Mouse (Mus musculus): ENCODE measurements around the gene Fam166b. TPM values are rescaled to one million over a fixed set of nuclear protein-coding genes. Genes with fewer than 3 reads are reported as not detected.

The Fam166b gene
- polyA plus RNA-seq, 1 experiment from 2014 or later, result 0.34 TPM

- peak overlapping the region; percentile 22; the same call in 1 of the 2 replicates for H3K9ac ChIP-seq
These were observed 24.5 kb upstream of the Fam166b start for GRCm38 (mm10) chr4:43453413-43453812.

GRCm38 (mm10) chr4:43452315-43452714, 23.4 kb upstream of the Fam166b start:
- no peak overlapping the region for H3K4me3 ChIP-seq
- peaks cover 13% of the 10 kb centered on the region for H3K36me3 ChIP-seq
- no peaks in the 10 kb centered on the region for H3K9me3 ChIP-seq
- no peak overlapping the region for H3K27ac ChIP-seq
- H3K9ac ChIP-seq, result no peak overlapping the region
- WGBS, result 66% methylated on average over 11 of the region's 11 CpGs
- no peak overlapping the region for H3K4me2 ChIP-seq (replicated peaks)
- no peak for ATAC-seq (ENCODE audit: low FRiP score, low read depth)
- peaks cover 29% of the 10 kb centered on the region; the same call in 1 of the 2 replicates for H3K27me3 ChIP-seq (replicated peaks)
- H3K4me1 ChIP-seq, result peaks cover 23% of the 10 kb centered on the region

More at GRCm38 (mm10) chr4:43453413-43453812, 24.5 kb upstream of the Fam166b start:
- 2% methylated on average over 18 of the region's 18 CpGs for WGBS
- peak; percentile 56; the same call in 1 of the 2 replicates for ATAC-seq (ENCODE audit: low FRiP score, low read depth)
- 0 out of 2 replicates have a peak overlapping the region, but pooled peaks have one; percentile 12 for H3K4me3 ChIP-seq
- peaks cover 2% of the 10 kb centered on the region; the same call in 1 of the 2 replicates for H3K36me3 ChIP-seq
- peaks cover 24% of the 10 kb centered on the region for H3K4me1 ChIP-seq
- peak overlapping the region; percentile 55 for H3K4me2 ChIP-seq (replicated peaks)
- no peaks in the 10 kb centered on the region for H3K9me3 ChIP-seq
- H3K27ac ChIP-seq, result no peak overlapping the region
- H3K27me3 ChIP-seq (replicated peaks), result peaks cover 29% of the 10 kb centered on the region; the same call in 1 of the 2 replicates

- H3K36me3 ChIP-seq, result peaks cover 33% of the 10 kb centered on the region
- no peak overlapping the region for H3K9ac ChIP-seq
- no peaks in the 10 kb centered on the region for H3K9me3 ChIP-seq
- H3K27ac ChIP-seq, result no peak overlapping the region
- no peak overlapping the region for H3K4me2 ChIP-seq (replicated peaks)
- ATAC-seq (ENCODE audit: low FRiP score, low read depth), result no peak
- WGBS, result 88% methylated on average over 3 of the region's 3 CpGs
- no peak overlapping the region for H3K4me3 ChIP-seq
- peaks cover 16% of the 10 kb centered on the region; the same call in 1 of the 2 replicates for H3K27me3 ChIP-seq (replicated peaks)
- H3K4me1 ChIP-seq, result peaks cover 21% of the 10 kb centered on the region
These were observed 19.6 kb upstream of the Fam166b start for GRCm38 (mm10) chr4:43448554-43448953.

DNA sequence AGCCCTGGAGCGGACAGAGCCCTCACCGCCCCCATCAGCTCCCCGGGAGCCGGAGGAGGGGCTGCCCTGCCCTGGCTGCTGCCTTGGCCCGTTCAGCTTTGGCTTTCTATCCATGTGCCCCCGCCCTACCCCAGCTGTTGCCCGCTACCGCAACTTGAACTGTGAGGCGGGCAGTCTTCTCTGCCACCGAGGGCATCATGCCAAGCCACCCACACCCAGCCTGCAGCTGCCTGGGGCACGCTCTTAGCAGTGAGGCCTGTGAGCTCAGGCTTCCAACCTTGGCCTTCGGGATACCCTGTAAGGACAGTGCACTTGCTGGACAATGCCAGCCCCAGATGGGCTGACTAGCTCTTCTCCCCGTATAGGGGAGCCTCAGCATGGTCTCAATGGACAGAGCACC, 18.3 kb upstream of the Fam166b start:
- Histone ChIP-seq H3K4me1 (peaks cover 14% of the 10 kb centered on the region), H3K9ac (no peak overlapping the region), H3K9me3 (no peaks in the 10 kb centered on the region), H3K27me3 (replicated peaks) (peaks cover 4% of the 10 kb centered on the region; the same call in 1 of the 2 replicates), H3K4me2 (replicated peaks) (no peak overlapping the region), H3K27ac (no peak overlapping the region), H3K36me3 (peaks cover 33% of the 10 kb centered on the region), H3K4me3 (no peak overlapping the region)
- WGBS, result 93% methylated on average over 13 of the region's 13 CpGs
- no peak for ATAC-seq (ENCODE audit: low FRiP score, low read depth)

GRCm38 (mm10) chr4:43443511-43443910, 14.6 kb upstream of the Fam166b start:
- Histone ChIP-seq H3K4me1 (peaks cover 14% of the 10 kb centered on the region), H3K9me3 (no peaks in the 10 kb centered on the region), H3K27me3 (replicated peaks) (no peaks in the 10 kb centered on the region), H3K27ac (peak overlapping the region; percentile 92), H3K9ac (peak overlapping the region; percentile 98), H3K4me2 (replicated peaks) (peak overlapping the region; percentile 94), H3K4me3 (peak overlapping the region; percentile 97), H3K36me3 (peaks cover 32% of the 10 kb centered on the region)
- peak; percentile 16; the same call in 1 of the 2 replicates for ATAC-seq (ENCODE audit: low FRiP score, low read depth)
- under 1% methylated on average over 28 of the region's 28 CpGs for WGBS

DNA sequence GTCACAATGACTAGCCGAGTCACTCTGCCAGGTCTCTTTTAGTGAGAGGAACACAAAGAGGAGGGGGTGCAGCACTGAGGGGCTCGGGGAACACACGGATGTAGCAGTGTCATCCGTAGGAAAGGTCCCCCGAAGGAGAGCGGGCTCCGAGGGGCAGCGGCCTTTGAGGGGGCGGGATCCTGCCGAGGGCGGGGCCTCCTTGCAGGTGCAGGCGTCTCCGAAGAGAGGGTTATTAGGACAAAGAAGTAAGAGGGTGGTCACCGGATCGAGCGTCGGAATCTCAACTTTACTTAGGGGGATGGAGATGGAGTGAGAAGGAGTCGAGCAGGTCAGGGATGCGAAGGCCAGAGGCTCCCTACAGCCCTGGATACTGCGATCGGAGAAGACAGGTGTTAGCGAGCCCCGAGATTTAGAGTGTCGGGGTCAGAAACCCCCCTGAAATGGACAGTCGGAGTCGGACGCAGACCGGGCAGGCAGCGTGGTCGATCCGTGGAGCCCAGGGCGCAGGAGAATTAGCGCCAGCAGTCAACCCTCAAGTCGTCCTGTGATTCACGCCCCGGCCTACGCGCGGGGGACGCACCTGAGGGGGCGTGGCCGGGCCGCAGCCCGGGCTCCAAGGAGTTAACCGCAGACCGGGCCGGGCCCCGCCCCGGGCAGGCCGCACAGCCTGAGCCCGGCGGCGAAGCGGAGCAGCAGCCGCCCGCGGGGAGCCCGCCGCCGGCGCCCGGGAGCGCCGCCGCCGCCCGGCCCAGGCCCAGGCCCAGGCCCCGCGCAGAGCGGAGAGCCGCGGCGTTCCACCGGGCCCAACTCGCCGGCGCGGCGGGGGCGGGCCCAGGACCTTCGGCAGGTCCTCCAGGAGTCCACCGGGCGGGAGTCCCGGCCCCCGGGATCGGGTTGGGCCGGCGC, 13.8 kb upstream of the Fam166b start:
- no peaks in the 10 kb centered on the region for H3K27me3 ChIP-seq (replicated peaks)
- under 1% methylated on average over 86 of the region's 88 CpGs for WGBS
- peak overlapping the region; percentile 92 for H3K27ac ChIP-seq
- H3K4me1 ChIP-seq, result peaks cover 14% of the 10 kb centered on the region
- peak overlapping the region; percentile 97 for H3K4me3 ChIP-seq
- peaks cover 24% of the 10 kb centered on the region for H3K36me3 ChIP-seq
- ATAC-seq (ENCODE audit: low FRiP score, low read depth), result peak; percentile 77
- peak overlapping the region; percentile 94 for H3K4me2 ChIP-seq (replicated peaks)
- no peaks in the 10 kb centered on the region for H3K9me3 ChIP-seq
- H3K9ac ChIP-seq, result peak overlapping the region; percentile 98

- peak overlapping the region; percentile 94 for H3K4me2 ChIP-seq (replicated peaks)
- WGBS, result under 1% methylated on average over 33 of the region's 33 CpGs
- ATAC-seq (ENCODE audit: low FRiP score, low read depth), result peak; percentile 96
- peaks cover 14% of the 10 kb centered on the region for H3K4me1 ChIP-seq
- peak overlapping the region; percentile 97 for H3K4me3 ChIP-seq
- no peaks in the 10 kb centered on the region for H3K27me3 ChIP-seq (replicated peaks)
- no peaks in the 10 kb centered on the region for H3K9me3 ChIP-seq
- H3K36me3 ChIP-seq, result peaks cover 18% of the 10 kb centered on the region
- H3K9ac ChIP-seq, result peak overlapping the region; percentile 98
- H3K27ac ChIP-seq, result peak overlapping the region; percentile 92
These were observed 13.1 kb upstream of the Fam166b start for GRCm38 (mm10) chr4:43442044-43442443.

DNA sequence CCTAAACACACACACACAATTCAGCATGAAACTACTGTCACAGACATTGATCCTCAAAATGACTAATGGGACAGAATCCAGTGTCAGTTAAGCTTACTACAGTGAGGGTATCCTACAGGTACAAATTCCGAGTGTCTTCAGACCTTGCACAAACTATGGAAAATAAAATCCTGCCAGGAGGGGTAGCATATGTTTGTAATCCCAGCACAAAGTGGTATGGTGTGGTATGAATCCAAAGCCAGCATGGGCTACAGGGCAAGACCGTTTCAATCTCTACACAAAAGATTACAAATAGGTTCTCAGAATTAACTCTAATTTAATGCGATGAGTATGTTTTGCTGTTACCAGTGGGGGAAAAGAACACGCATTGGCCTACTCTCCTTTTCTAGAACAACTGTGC, 12.7 kb upstream of the Fam166b start, which contains the start of gene Tesk1:
Gene Tesk1 (plus strand): TSS at position 301 of the 400 bp plus-strand sequence.
- H3K27me3 ChIP-seq (replicated peaks), result no peaks in the 10 kb centered on the region
- WGBS, result 32% methylated on average over 4 of the region's 4 CpGs
- peak within 1 kb of the TSS; percentile 98 for H3K9ac ChIP-seq
- peaks cover 14% of the 10 kb centered on the region for H3K4me1 ChIP-seq
- no peak for ATAC-seq (ENCODE audit: low FRiP score, low read depth)
- H3K9me3 ChIP-seq, result no peaks in the 10 kb centered on the region
- peaks cover 14% of the 10 kb centered on the region for H3K36me3 ChIP-seq
- peak within 1 kb of the TSS; percentile 97 for H3K4me3 ChIP-seq
- H3K4me2 ChIP-seq (replicated peaks), result peak within 1 kb of the TSS; percentile 94
- H3K27ac ChIP-seq, result peak within 1 kb of the TSS; percentile 92

GRCm38 (mm10) chr4:43432832-43433231, 3.9 kb upstream of the Fam166b start:
- H3K4me1 ChIP-seq, result peaks cover 12% of the 10 kb centered on the region
- no peaks in the 10 kb centered on the region for H3K36me3 ChIP-seq
- H3K9ac ChIP-seq, result no peak overlapping the region
- no peaks in the 10 kb centered on the region for H3K9me3 ChIP-seq
- 90% methylated on average over 1 of the region's 1 CpGs for WGBS
- H3K4me3 ChIP-seq, result no peak overlapping the region
- no peak overlapping the region for H3K27ac ChIP-seq
- H3K4me2 ChIP-seq (replicated peaks), result no peak overlapping the region
- peaks cover 8% of the 10 kb centered on the region for H3K27me3 ChIP-seq (replicated peaks)
- ATAC-seq (ENCODE audit: low FRiP score, low read depth), result no peak

- 3% methylated on average over 4 of the region's 4 CpGs for WGBS
- H3K9ac ChIP-seq, result no peak overlapping the region
- peak; percentile 18; the same call in 1 of the 2 replicates for ATAC-seq (ENCODE audit: low FRiP score, low read depth)
These were observed 2.8 kb upstream of the Fam166b start for GRCm38 (mm10) chr4:43431690-43432089.

DNA sequence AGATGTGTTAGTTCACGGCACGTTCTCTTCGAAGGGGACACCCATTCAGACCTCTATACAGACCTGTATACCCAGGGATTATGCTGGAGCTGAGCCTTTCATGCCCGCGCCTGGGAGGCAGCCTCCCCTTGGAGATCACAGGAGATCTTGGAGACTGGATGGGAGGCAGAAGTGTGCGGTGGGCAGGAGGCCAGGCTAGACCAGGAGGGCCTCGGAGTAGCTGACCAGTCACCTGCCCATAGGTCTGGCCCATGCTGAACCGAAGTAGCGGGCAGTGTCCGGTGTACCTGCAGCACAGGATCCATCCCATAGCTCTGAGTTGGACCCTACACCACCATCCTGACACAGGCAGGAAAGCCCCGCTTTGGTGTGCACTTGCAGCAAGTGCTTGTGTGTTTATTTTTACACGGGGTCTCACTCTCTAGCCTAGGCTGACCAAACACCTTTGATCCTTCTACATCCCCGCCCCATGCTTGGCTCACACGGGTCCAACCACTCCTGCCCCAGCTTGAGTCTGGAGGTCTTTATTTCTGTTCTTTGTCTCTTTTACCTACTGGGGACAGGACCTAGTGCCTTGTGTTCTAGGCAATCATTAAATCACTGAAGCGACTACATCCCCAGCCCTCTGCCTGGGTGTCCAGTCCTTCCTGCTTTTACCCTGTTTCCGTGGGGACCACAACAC, 613 bp downstream of the Fam166b start:
- Histone ChIP-seq H3K9ac (peak overlapping the region; percentile 29; the same call in 1 of the 2 replicates), H3K4me2 (replicated peaks) (peak overlapping the region; percentile 32; the same call in 1 of the 2 replicates), H3K9me3 (no peaks in the 10 kb centered on the region), H3K4me3 (no peak overlapping the region), H3K27me3 (replicated peaks) (peaks cover 53% of the 10 kb centered on the region), H3K27ac (no peak overlapping the region), H3K36me3 (peaks cover 39% of the 10 kb centered on the region), H3K4me1 (peaks cover 33% of the 10 kb centered on the region)
- ATAC-seq (ENCODE audit: low FRiP score, low read depth), result peak; percentile 11; the same call in 1 of the 2 replicates
- 26% methylated on average over 16 of the region's 16 CpGs for WGBS

More at GRCm38 (mm10) chr4:43431690-43432089, 2.8 kb upstream of the Fam166b start:
- peaks cover 19% of the 10 kb centered on the region for H3K4me1 ChIP-seq
- no peak overlapping the region for H3K4me2 ChIP-seq (replicated peaks)
- H3K36me3 ChIP-seq, result peaks cover 5% of the 10 kb centered on the region
- H3K9me3 ChIP-seq, result no peaks in the 10 kb centered on the region
- H3K27ac ChIP-seq, result peak overlapping the region; percentile 42; the same call in 1 of the 2 replicates
- H3K4me3 ChIP-seq, result no peak overlapping the region
- peaks cover 19% of the 10 kb centered on the region for H3K27me3 ChIP-seq (replicated peaks)

All from neural tube, embryonic 12.5 days (tissue).